Mouse (Mus musculus): ENCODE data around the gene Tbx2.

- no peak for TF ChIP-seq CTCF (conservative IDR thresholded peaks at IDR 0.05 in 1 of 2, IDR thresholded peaks at IDR 0.05 in 1 of 2; ENCODE audit: low read depth in 2 of 2, low read length in 2 of 2)
- TF ChIP-seq RCOR1 (conservative IDR thresholded peaks at IDR 0.05; ENCODE audit: low read depth, low read length) = no peak
- no peak for TF ChIP-seq POLR2A (IDR thresholded peaks at IDR 0.05; ENCODE audit: low read depth, low read length)
- no peak for TF ChIP-seq ELF1 (IDR thresholded peaks at IDR 0.05; ENCODE audit: low read depth, low read length)
- TF ChIP-seq E2F4 (IDR thresholded peaks at IDR 0.05; ENCODE audit: insufficient replicate concordance, low read depth, low read length) = no peak
- no peak for TF ChIP-seq ETS1 (conservative IDR thresholded peaks at IDR 0.05; ENCODE audit: low read depth, low read length)
Observed at GRCm38 (mm10) chr11:85811229-85811628, 21.1 kb upstream of the Tbx2 start.
